Mouse (Mus musculus): ENCODE data around the gene Gm1604a. TPM values are rescaled to one million over a fixed set of nuclear protein-coding genes. Genes with fewer than 3 reads are reported as not detected.
"Not testable (repeated sequence)": the region's sequence is repeated elsewhere in the genome, so short reads cannot be mapped to it uniquely, and the experiment has no call there.

Gene Gm1604a
- 1 to 10 TPM in 1 of 2 experiments, under 1 TPM in 1; 0.86 to 2.5 TPM for total RNA-seq (2021)

- DNase-seq (ENCODE audit: low spot score in 2 of 2), result peak; percentile 23 to 40
- intact Hi-C loops (cut with DNase I), result not testable (repeated sequence)
These were observed at the start of gene Gm1604a for GRCm38 (mm10) chr17:7025257-7025656. Gene Gm1604a (plus strand): TSS chr17:7025568.

DNA sequence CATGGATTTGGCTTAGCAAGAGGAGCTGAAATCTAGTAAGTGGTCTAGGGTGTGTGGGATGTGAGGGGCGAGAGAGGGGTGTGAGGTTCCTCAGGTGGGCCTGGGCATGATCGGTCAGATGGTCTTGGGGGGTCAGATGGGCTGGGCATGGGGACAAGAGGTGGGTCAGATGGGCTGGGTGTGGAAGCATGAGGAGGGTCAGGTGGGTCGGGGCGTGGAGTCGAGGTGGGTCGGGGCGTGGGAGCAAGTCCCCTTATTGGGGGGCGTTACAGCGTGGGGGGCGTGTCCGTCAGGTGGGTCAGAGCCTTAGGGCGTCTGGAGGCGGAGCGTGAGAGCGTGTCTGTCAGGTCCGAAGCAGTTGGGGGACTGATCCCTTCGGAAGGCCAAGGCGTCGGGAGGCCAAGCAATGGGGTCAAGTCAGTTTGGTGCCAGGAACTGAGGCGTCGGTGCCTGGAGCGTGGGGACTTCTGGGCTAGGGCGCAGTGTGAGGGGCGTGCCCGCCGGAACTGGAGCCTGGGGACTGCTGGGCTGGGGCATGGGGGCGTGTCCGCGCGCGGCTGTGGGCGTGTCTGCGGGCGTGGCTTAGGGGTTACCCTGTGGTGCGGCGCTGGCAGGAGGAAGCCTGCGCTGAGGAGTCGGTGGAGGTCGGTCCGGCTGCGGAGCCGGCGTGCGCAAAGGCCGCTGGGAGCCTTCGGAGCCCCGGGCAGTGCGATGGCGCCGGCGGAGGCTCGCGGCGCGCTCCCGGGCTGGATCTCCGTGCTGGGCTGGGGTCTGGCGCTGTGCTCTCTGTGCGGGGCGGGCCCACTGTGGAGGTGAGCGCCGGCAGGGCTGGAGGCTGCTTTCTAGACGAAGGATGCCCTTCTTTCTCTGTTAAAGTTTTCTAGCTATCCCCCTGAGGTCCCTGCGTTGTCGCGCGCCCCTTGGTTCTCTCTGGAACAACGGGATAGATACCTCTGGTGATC is 46.8 kb upstream of the Gm1604a start, which contains the start of gene Gm49721:
Gene Gm49721 (plus strand): TSS at position 618 of the 962 bp plus-strand sequence.
- intact Hi-C loops (cut with DNase I), result not testable (repeated sequence)
- peak; percentile 53 to 67 for DNase-seq (ENCODE audit: low spot score in 2 of 2)

DNA sequence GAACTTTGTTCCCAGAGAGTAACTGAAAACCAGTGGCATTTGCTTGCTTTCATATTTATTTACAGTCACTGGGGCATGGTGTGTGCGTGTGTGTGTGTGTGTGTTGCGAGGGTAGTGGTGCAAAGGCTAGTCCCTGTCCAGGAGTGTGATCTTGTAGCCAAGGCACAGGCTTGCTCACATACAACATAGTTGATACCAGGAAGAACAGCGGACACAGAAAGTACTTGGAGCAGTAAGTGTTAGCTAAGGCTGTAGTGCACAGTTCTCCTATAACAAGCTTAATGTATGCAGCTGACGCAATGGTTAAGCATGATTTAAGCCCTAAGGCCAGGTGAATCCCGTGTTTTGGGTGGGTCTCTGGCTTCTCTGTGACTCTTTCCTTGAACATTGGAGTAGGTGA is 46.0 kb upstream of the Gm1604a start:
- intact Hi-C loops (cut with DNase I); DNase-seq (ENCODE audit: low spot score in 2 of 2): not testable (repeated sequence)

DNA sequence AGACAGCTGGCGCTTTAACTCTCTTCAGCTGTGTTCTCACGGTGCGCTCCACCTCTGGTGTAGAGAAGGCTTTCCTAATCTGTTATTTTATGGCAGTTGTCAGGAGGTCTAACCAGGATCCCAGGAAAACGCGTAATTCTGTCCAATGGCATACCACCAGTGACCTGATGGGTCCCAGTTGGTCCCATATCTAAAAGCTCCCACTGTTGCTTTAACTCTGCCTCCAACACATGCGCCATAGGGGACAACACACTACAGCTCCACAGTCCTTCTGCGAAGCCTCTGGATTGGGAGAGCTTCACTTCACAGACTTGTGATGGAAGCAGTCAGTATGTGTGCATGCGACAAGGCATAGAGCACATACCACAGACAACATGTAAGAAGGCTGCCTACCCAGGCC is 45.2 kb upstream of the Gm1604a start:
- intact Hi-C loops (cut with DNase I); DNase-seq (ENCODE audit: low spot score in 2 of 2): not testable (repeated sequence)

DNA sequence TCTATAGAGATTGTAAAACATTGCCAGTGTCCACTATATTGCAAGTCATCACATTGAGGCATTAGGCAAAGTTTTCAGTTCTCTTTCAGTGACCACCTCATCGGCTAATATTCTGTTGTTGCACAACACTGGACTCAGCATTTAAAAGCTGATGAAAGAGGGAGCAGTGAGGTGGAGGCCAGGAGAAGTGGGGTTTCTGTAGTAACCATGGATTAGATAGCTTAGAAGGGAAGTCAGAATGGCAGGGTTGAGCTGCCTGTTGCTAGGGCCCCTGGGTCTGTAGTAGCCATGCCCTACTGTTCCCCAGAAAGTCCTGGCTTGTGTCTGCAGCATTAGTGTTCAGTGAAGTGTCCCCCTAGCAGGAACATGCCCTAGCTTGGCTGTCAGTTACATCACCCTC is 39.2 kb upstream of the Gm1604a start:
- intact Hi-C loops (cut with DNase I), result not testable (repeated sequence)

DNA sequence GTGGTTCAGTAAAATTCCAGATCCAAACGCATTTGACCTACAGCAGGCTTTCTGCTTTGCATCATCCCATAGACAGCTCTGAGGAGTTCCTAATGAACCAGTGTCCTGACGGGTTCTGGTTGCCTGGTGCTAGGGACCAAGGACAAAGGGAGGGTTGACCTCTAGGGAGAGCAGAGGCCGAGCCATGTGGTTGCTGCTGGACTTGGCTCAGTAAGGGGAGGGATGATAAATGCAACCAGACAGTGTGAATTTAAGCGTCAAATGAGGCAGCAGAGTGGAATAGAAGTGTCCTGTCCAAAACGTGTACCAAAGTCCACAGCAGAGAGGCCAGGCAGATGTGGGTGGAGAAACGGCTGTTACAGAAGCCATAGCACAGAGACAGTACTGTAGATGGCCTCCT is 29.9 kb upstream of the Gm1604a start:
- intact Hi-C loops (cut with DNase I); DNase-seq (ENCODE audit: low spot score in 2 of 2): not testable (repeated sequence)

More for the DNA sequence above, 39.2 kb upstream of the Gm1604a start:
- not testable (repeated sequence) for DNase-seq (ENCODE audit: low spot score in 2 of 2)

DNA sequence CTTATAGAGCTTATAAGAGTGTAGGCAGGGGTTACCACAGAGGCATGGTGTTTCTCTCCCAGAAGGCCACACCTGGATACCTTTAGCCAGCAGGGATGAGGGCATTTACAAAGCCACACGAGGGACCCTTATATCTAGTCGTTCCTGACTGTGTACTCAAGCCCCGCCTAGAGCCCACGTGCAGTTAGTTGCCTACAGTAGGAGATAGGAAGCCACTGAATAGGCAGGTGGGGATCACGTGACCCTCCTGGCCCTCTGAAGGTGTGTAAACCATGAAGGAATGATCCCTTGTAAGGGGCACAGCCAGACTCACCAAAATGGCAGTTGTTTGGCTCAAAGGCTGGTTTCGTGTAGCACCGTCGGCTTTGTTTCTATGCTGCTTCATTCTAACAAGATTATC is 28.5 kb upstream of the Gm1604a start:
- intact Hi-C loops (cut with DNase I); DNase-seq (ENCODE audit: low spot score in 2 of 2): not testable (repeated sequence)

- intact Hi-C loops (cut with DNase I); DNase-seq (ENCODE audit: low spot score in 2 of 2): not testable (repeated sequence)
These were observed 27.4 kb upstream of the Gm1604a start for GRCm38 (mm10) chr17:6997778-6998490.

DNA sequence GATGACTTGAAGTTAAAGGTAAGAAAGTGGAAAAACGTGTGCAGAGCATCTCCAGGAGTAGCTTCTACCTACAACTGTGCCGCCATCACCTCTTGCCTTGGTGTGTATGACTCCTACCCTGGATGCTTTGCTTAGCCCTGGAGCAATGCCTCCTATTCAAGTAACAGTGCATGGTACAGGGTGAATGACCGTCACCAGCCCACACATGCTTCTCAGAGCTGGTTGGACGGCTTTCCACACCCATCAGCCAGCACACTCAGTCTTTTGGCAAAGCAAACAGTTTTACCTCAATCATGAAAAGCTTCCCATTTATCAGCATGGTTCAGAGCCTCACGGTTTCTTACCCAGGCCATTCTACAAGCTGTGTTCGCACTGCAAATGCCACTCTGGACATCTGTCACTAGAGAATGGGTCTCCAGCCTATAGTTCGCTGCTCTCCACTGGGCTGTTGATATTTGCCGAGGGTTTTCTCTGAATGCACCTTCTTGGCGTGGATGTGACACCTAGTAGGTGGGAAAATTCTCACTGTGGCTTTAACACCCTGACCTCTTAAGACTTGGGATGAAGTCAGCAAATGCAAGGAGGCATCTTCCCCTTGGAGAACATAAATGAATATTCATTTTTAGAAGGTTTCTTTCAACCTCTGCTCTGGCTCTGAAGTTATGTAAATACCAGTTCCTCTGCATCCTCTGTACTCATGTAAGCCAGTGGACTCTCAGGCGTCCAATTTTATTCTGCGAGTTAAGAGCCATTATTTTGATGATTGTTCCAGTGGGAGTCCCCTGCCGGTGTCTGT is 23.4 kb upstream of the Gm1604a start:
- intact Hi-C loops (cut with DNase I); DNase-seq (ENCODE audit: low spot score in 2 of 2): not testable (repeated sequence)

- DNase-seq (ENCODE audit: low spot score in 2 of 2); intact Hi-C loops (cut with DNase I): not testable (repeated sequence)
These were observed 22.0 kb upstream of the Gm1604a start for GRCm38 (mm10) chr17:7003392-7003791.

DNA sequence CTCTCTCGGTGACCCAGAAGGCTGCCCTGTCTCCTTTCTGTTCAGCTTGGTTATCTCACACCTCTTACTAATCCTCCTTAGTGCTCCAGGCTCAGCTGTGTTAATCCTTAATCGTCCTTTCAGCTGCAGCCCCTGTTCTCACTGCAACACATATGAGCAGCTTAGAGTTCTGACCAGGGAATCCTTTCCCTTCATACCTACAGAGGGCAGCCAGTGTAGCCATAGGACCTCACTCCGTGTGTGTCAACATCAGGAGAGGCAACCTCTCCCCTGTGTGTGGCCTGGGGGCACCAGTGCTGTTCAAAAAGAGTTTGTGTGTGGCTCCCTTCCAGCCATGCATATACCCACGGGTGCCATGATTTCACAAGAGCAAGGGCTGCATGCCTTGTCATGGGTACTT is 19.7 kb upstream of the Gm1604a start:
- DNase-seq (ENCODE audit: low spot score in 2 of 2); intact Hi-C loops (cut with DNase I): not testable (repeated sequence)

DNA sequence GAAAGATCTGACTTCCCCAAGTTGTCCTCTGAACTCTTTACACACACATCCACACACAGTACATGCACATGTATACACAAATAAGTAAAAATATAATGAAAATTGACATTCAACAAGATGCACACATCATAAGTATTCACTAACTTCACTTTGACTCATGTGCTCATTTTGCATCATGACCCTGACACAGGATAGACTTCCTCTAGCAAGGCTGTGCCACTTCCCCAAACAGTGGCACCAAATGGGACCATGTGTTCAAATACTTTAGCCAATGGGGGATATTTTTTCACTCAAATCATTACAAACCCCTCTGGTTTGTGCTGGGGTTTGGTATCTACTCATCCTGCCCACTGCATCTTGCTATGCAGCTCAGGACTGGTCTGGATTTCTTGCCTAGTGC is 16.5 kb upstream of the Gm1604a start:
- intact Hi-C loops (cut with DNase I); DNase-seq (ENCODE audit: low spot score in 2 of 2): not testable (repeated sequence)

- DNase-seq (ENCODE audit: low spot score in 2 of 2); intact Hi-C loops (cut with DNase I): not testable (repeated sequence)
These were observed 15.9 kb upstream of the Gm1604a start for GRCm38 (mm10) chr17:7009440-7009839.

DNA sequence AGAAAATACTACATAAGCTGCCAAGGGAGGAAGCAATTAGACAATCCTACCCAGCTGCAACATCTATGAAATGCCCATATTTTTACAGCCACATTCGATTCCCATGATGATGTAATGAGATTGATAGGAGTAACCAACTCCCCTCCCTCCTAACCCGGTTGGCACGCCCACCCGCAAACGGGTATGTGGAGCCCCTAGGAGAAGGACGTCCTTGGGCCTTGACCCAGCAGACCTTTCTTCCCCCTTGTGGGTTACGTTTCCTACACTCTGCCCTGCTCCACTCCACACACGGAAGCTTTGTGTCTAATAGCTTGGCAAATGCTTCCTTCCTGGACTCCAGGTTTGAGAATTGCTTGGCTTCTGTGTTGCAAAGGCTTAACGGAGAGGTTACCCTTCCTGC is 15.5 kb upstream of the Gm1604a start:
- intact Hi-C loops (cut with DNase I); DNase-seq (ENCODE audit: low spot score in 2 of 2): not testable (repeated sequence)

DNA sequence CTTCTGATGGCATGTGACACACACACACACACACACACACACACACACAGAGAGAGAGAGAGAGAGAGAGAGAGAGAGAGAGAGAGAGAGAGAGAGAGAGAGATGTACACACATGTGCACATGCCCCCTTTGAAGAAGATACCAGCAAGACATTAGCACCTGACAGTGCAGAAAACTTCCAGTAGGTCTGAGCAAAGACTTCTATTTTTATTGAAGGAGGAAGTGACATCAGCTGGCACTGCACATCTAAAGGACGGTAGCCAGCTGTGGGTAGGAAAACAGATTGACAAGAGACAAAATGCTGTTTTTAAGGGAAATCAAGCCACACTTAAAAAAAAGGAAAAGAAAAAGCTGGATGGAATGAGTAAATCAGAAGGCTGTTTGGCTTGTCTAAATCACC is 11.2 kb upstream of the Gm1604a start:
- intact Hi-C loops (cut with DNase I); DNase-seq (ENCODE audit: low spot score in 2 of 2): not testable (repeated sequence)

DNA sequence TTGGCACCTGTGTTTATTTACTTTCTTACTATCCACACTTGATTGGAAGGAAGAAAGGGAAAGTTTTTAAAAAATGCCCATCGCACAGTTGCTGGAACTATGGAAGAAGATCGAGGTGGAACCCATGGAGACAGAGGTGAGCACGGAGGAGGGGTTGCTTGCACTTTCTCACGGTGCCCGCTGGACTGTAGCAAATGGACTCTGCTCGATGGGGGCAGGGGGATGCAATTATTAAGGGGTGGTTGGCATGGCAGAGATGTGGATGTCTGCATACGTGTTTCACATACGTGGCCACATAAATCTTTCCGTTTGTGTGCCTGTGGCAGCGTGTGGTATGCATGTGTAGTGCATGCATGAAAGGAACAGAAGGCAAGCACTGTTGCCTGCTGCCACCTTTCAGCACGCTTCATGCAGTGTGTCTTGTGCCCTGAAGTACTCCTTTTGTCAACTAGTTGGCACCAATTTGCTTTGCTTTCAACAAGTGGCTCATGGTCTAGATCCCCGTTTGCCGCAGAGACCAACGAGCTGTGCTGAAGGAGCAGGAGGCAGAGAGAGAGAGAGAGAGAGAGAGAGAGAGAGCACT is 487 bp downstream of the Gm1604a start:
- DNase-seq (ENCODE audit: low spot score in 2 of 2); intact Hi-C loops (cut with DNase I): not testable (repeated sequence)

- intact Hi-C loops (cut with DNase I); DNase-seq (ENCODE audit: low spot score in 2 of 2): not testable (repeated sequence)
These were observed 4.8 kb downstream of the Gm1604a start for GRCm38 (mm10) chr17:7030204-7030603.

GRCm38 (mm10) chr17:7030622-7031174 is 5.3 kb downstream of the Gm1604a start:
- DNase-seq (ENCODE audit: low spot score in 2 of 2); intact Hi-C loops (cut with DNase I): not testable (repeated sequence)
